In the genomic region with DNA sequence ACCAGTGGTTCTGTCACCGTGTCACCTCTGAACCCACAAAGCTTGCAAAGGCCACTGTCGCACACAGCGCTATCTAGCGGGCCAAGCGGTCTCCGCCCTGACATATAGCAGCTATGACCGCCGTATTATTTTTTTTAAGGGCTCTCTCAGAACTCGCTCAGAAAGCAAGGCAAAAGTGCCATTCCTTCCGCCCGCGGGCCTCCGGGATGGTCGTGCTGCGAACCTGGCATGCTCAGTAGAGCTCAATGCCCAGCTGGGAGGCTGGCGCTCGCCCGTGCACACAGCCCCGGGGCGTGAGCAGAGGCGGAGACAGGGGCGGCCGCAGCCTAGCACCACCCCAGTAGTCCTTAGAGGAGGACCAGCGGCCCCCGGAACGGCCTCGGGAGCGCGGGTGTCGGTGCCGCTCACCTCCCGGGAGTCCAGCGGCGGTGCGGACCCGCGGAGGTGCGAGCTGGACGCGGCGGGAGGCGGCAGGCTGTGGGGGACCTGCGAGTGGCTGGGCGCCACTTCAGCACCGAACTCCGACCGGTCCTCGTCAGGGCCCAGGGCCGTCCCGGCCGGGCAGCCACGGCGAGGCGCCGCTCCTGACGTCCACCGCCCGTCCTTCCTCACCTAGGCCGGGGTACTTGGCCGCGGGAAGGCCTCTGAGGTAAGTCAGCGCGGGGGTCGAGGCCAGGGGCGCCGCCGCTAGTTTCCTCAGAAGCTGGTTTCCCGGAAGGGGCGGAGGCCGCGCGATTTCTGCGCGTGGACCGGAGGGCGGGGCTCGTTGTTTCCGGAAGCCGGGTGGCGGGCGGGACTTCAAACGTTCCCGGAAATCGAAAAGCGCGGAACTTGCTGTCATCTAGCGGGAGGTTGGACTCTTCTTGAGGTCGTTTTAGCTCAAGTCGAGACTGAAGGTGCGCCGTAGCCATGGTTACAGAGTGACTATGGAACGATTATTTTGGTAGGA, we compare ENCODE assay signal across 8 mouse cellular contexts. TPM values are rescaled to one million over a fixed set of nuclear protein-coding genes. Genes with fewer than 3 reads are reported as not detected.
DNase-seq lines count a peak whose midpoint lies in the region; ATAC-seq lines count a peak whose summit lies in the region.

Gene Ripk1, plus strand, starts transcription at position 306 of the 949 bp plus-strand sequence.
Gene Serpinb6a, minus strand, starts transcription at position 737 of the 949 bp plus-strand sequence.

- peak within 1 kb of the TSS; percentile 98 for H3K27ac ChIP-seq in heart, embryonic 10.5 days
- H3K27ac ChIP-seq in kidney, embryonic 15.5 days, result peak within 1 kb of the TSS; percentile 91

- DNase-seq in B cell, adult 2 months, result peak; percentile 96 to 97
- DNase-seq in brain, adult 2 months (ENCODE audit: low read depth, low spot score), result peak; percentile 96
- peak; percentile 95 for DNase-seq in heart, embryonic 10.5 days (ENCODE audit: low spot score)
- peak; percentile 92 for DNase-seq in liver
- DNase-seq in spleen, postnatal 4 days (ENCODE audit: low spot score in 2 of 2), result peak; percentile 91 to 95

- peak within 1 kb of the TSS; percentile 82 for H3K4me2 ChIP-seq in kidney, embryonic 15.5 days

- no peaks in the 10 kb centered on the region for H3K27me3 ChIP-seq in heart, embryonic 10.5 days (ENCODE audit: insufficient read depth, poor library complexity, severe bottlenecking)
- no peaks in the 10 kb centered on the region for H3K27me3 ChIP-seq in kidney, embryonic 15.5 days

- under 1% methylated on average over 89 of the region's 92 CpGs for WGBS in heart, embryonic 10.5 days
- under 1% methylated on average over 89 of the region's 92 CpGs for WGBS in kidney, embryonic 15.5 days

- H3K9ac ChIP-seq in kidney, embryonic 15.5 days, result peak within 1 kb of the TSS; percentile 82

- peak within 1 kb of the TSS; percentile 99 for H3K4me3 ChIP-seq in heart, embryonic 10.5 days
- peak within 1 kb of the TSS; percentile 81 for H3K4me3 ChIP-seq in kidney, embryonic 15.5 days (replicated peaks)

- peaks cover 3% of the 10 kb centered on the region; the same call in 1 of the 2 replicates for H3K36me3 ChIP-seq in heart, embryonic 10.5 days
- H3K36me3 ChIP-seq in kidney, embryonic 15.5 days, result no peaks in the 10 kb centered on the region

- H3K9me3 ChIP-seq in heart, embryonic 10.5 days, result no peaks in the 10 kb centered on the region
- H3K9me3 ChIP-seq in kidney, embryonic 15.5 days (replicated peaks), result no peaks in the 10 kb centered on the region

- peaks cover 8% of the 10 kb centered on the region for H3K4me1 ChIP-seq in heart, embryonic 10.5 days
- peaks cover 15% of the 10 kb centered on the region for H3K4me1 ChIP-seq in kidney, embryonic 15.5 days

- ATAC-seq in erythroblast, adult 5-6 weeks (replicated peaks; ENCODE audit: low FRiP score, poor library complexity, severe bottlenecking), result peak; percentile 90
- ATAC-seq in kidney, embryonic 15.5 days (replicated peaks; ENCODE audit: low FRiP score), result peak; percentile 99
- ATAC-seq in monocyte, adult 5-6 weeks (replicated peaks; ENCODE audit: insufficient number of reproducible peaks, low FRiP score, low TSS enrichment, poor library complexity, severe bottlenecking), result peak; percentile 82

RNA-seq across cellular contexts. Expression of gene Ripk1, which starts in this region (rescaled TPM):
- total RNA-seq in erythroblast, adult 5-6 weeks (2015; ENCODE audit: low replicate concordance), result 5.6 and 16.7 TPM in 2 replicates
- 7.0 and 14.8 TPM in 2 replicates for total RNA-seq in erythroblast, adult 5-6 weeks (2017; ENCODE audit: low replicate concordance)
- polyA plus RNA-seq in heart, embryonic 10.5 days (2016; fragmentation: Nextera tagmentation; extraction: Ambion mirVana), result 8.3 and 13.4 TPM in 2 replicates
- 18.3 and 18.6 TPM in 2 replicates for polyA plus RNA-seq in kidney, embryonic 15.5 days (2015; fragmentation: Nextera tagmentation; extraction: Ambion mirVana)
- total RNA-seq in monocyte, adult 5-6 weeks (2017), result 90.4 to 122 TPM (median 115 TPM) in 3 replicates

RNA-seq across cellular contexts. Expression of gene Serpinb6a, which starts in this region (rescaled TPM):
- total RNA-seq in erythroblast, adult 5-6 weeks (2015; ENCODE audit: low replicate concordance), result 12.9 and 23.2 TPM in 2 replicates
- total RNA-seq in erythroblast, adult 5-6 weeks (2017; ENCODE audit: low replicate concordance), result 19.1 and 20.9 TPM in 2 replicates
- 38.1 and 42.1 TPM in 2 replicates for polyA plus RNA-seq in heart, embryonic 10.5 days (2016; fragmentation: Nextera tagmentation; extraction: Ambion mirVana)
- polyA plus RNA-seq in kidney, embryonic 15.5 days (2015; fragmentation: Nextera tagmentation; extraction: Ambion mirVana), result 58.8 and 70.9 TPM in 2 replicates
- 73.1 to 121 TPM (median 104 TPM) in 3 replicates for total RNA-seq in monocyte, adult 5-6 weeks (2017)

Comparison
In these comparisons a context has a peak if more than half of its experiments do, and no peak if none do; other contexts are left out.
1. Peak in every context shown above with its lines: DNase-seq, ATAC-seq, H3K4me3 ChIP-seq and H3K27ac ChIP-seq.